Mouse (Mus musculus) kidney, adult 2 months (tissue): ENCODE results near the gene Chst11. TPM values are rescaled to one million over a fixed set of nuclear protein-coding genes. Genes with fewer than 3 reads are reported as not detected.

Source experiments
- DNase-seq: peaks from one replicate; pipeline ENCODE4 v3.0.0; 2021
- H3K27ac ChIP-seq: fragments of 200-500 bp; 2 replicates; pipeline ENCODE4 v1.5.1; 2012; ENCODE audit warnings: low read depth, low read length, control low read depth, inconsistent platforms; ENCODE audit not compliant: insufficient read depth
- H3K27me3 ChIP-seq: fragments of 200-500 bp; replicated peaks from 2 replicates; pipeline ENCODE4 v1.6.1; 2012; ENCODE audit warnings: mild to moderate bottlenecking, moderate library complexity, low read length, inconsistent platforms; ENCODE audit not compliant: control insufficient read depth, insufficient read depth
- H3K36me3 ChIP-seq: fragments of 200-500 bp; 2 replicates; pipeline ENCODE4 v1.6.1; 2012; ENCODE audit warnings: mild to moderate bottlenecking, moderate library complexity, low read length, inconsistent platforms; ENCODE audit not compliant: control insufficient read depth, insufficient read depth
- H3K4me1 ChIP-seq: fragments of 200-500 bp; 2 replicates; pipeline ENCODE4 v1.6.1; 2011; ENCODE audit warnings: low read length; ENCODE audit not compliant: control insufficient read depth, insufficient read depth
- H3K4me3 ChIP-seq: fragments of 200-500 bp; 2 replicates; pipeline ENCODE4 v1.5.1; 2011; ENCODE audit warnings: mild to moderate bottlenecking, low read depth, low read length, control low read depth; ENCODE audit not compliant: insufficient read depth
- CTCF ChIP-seq: fragments of 200-500 bp; conservative IDR thresholded peaks from 2 replicates; pipeline ENCODE4 v1.5.1; 2011; ENCODE audit warnings: low read depth, mild to moderate bottlenecking, control low read depth, low read length, moderate library complexity, mixed read lengths; ENCODE audit not compliant: insufficient read depth, insufficient read length
- POLR2A ChIP-seq: fragments of 200-500 bp; IDR thresholded peaks from one replicate; pipeline ENCODE4 v1.6.1; 2011; ENCODE audit warnings: low read depth, low read length, control low read depth
- WGBS: fragments of 180-500 bp; shearing (Covaris S2); methylation state at CpG from one replicate; pipeline ENCODE4 v1.1.7; 2018; 5-methylcytosine and 5-hydroxymethylcytosine counted together
- polyA plus RNA-seq: library from polyadenylated mRNA; depleted of rRNA; stranded (reverse); fragments of >200 nt; gene quantifications from 2 replicates; pipeline ENCODE4 v1.2.3, GENCODE M21; 2012

Chst11 gene
- polyA plus RNA-seq, 1 experiment = 8.0 TPM

GRCm38 (mm10) chr10:83197690-83198336, 212.5 kb downstream of the Chst11 start:
- Histone ChIP-seq H3K36me3 (no peaks in the 10 kb centered on the region), H3K4me1 (no peaks in the 10 kb centered on the region), H3K27me3 (no peaks in the 10 kb centered on the region), H3K4me3 (no peak overlapping the region), H3K27ac (no peak overlapping the region)
- TF ChIP-seq CTCF = peak; percentile 83
- TF ChIP-seq POLR2A = no peak
- 47% methylated on average over 11 of the region's 11 CpGs for WGBS
- peak; percentile 81 for DNase-seq

- no peaks in the 10 kb centered on the region for H3K4me1 ChIP-seq
- H3K36me3 ChIP-seq = no peaks in the 10 kb centered on the region
- no peak overlapping the region for H3K4me3 ChIP-seq
- H3K27ac ChIP-seq = no peak overlapping the region
- WGBS = 37% methylated on average over 5 of the region's 5 CpGs
- no peaks in the 10 kb centered on the region for H3K27me3 ChIP-seq
- TF ChIP-seq POLR2A (no peak), CTCF (no peak)
- peak; percentile 43 for DNase-seq
Observed at GRCm38 (mm10) chr10:83198692-83199091, 213.4 kb downstream of the Chst11 start.

GRCm38 (mm10) chr10:83199290-83199689, 214.0 kb downstream of the Chst11 start:
- Histone ChIP-seq H3K4me1 (no peaks in the 10 kb centered on the region), H3K36me3 (no peaks in the 10 kb centered on the region), H3K4me3 (no peak overlapping the region), H3K27ac (no peak overlapping the region), H3K27me3 (no peaks in the 10 kb centered on the region)
- 82% methylated on average over 9 of the region's 9 CpGs for WGBS
- TF ChIP-seq POLR2A = no peak
- no peak for TF ChIP-seq CTCF
- no peak for DNase-seq

GRCm38 (mm10) chr10:83201525-83201924, 216.2 kb downstream of the Chst11 start:
- Histone ChIP-seq H3K4me1 (no peaks in the 10 kb centered on the region), H3K4me3 (no peak overlapping the region), H3K27me3 (no peaks in the 10 kb centered on the region), H3K27ac (no peak overlapping the region), H3K36me3 (no peaks in the 10 kb centered on the region)
- WGBS = 83% methylated on average over 7 of the region's 7 CpGs
- DNase-seq = no peak
- TF ChIP-seq POLR2A (no peak), CTCF (no peak)

GRCm38 (mm10) chr10:83202906-83203702, 217.8 kb downstream of the Chst11 start:
- H3K27ac ChIP-seq = no peak overlapping the region
- WGBS = 85% methylated on average over 14 of the region's 14 CpGs
- no peaks in the 10 kb centered on the region for H3K4me1 ChIP-seq
- no peak overlapping the region for H3K4me3 ChIP-seq
- no peaks in the 10 kb centered on the region for H3K36me3 ChIP-seq
- TF ChIP-seq CTCF = no peak
- no peak for TF ChIP-seq POLR2A
- no peak for DNase-seq
- no peaks in the 10 kb centered on the region for H3K27me3 ChIP-seq

GRCm38 (mm10) chr10:83208436-83208835, 223.1 kb downstream of the Chst11 start:
- H3K27me3 ChIP-seq = no peaks in the 10 kb centered on the region
- no peak overlapping the region for H3K4me3 ChIP-seq
- H3K27ac ChIP-seq = no peak overlapping the region
- DNase-seq = no peak
- H3K36me3 ChIP-seq = no peaks in the 10 kb centered on the region
- no peak for TF ChIP-seq CTCF
- no peak for TF ChIP-seq POLR2A
- H3K4me1 ChIP-seq = no peaks in the 10 kb centered on the region
- 90% methylated on average over 7 of the region's 7 CpGs for WGBS

- 71% methylated on average over 12 of the region's 12 CpGs for WGBS
- no peak for DNase-seq
Observed at GRCm38 (mm10) chr10:83209388-83209787, 224.1 kb downstream of the Chst11 start.

More at GRCm38 (mm10) chr10:83209388-83209787, 224.1 kb downstream of the Chst11 start:
- H3K4me3 ChIP-seq = no peak overlapping the region
- no peak for TF ChIP-seq POLR2A
- TF ChIP-seq CTCF = no peak
- no peaks in the 10 kb centered on the region for H3K36me3 ChIP-seq
- H3K4me1 ChIP-seq = no peaks in the 10 kb centered on the region
- H3K27me3 ChIP-seq = no peaks in the 10 kb centered on the region
- no peak overlapping the region for H3K27ac ChIP-seq
